ENCODE assay signal across 8 mouse cellular contexts in the genomic region with DNA sequence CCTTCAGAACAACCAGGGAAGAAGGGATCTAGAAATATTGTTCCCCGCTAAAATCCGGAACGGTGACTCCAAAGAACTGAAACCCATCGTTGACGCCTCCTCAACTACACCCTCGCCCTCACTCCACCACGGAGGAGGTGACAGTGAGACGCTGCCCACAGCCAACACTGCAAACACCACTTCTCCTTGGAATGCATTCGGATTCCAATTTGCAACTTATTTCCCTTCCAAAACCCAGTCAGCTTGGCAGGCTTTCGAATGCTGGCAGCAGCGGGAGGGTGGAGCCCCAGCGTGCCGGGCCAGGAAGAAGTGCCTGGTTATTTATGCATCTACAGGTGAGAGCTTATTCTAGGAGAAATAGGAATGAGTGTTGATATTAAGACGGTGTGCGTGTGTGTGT.
A peak's percentile ranks its signal among the peaks of the same experiment; 100 is the strongest.
DNase-seq lines count a peak whose midpoint lies in the region; ATAC-seq and TF ChIP-seq lines count a peak whose summit lies in the region.

No protein-coding gene starts in this region.

- H3K4me1 ChIP-seq in forebrain, embryonic 16.5 days (replicated peaks; ENCODE audit: control insufficient read depth, insufficient read depth, low read length) = peaks cover 11% of the 10 kb centered on the region
- H3K4me1 ChIP-seq in forebrain, embryonic 10.5 days = no peaks in the 10 kb centered on the region
- H3K4me1 ChIP-seq in hindbrain, embryonic 12.5 days = 0 out of 2 replicates have a peak, but pooled peaks cover 7% of the 10 kb centered on the region

- H3K27me3 ChIP-seq in forebrain, embryonic 16.5 days (replicated peaks; ENCODE audit: control insufficient read depth, insufficient read depth, low read length) = no peaks in the 10 kb centered on the region
- no peaks in the 10 kb centered on the region for H3K27me3 ChIP-seq in forebrain, embryonic 10.5 days (ENCODE audit: poor library complexity, severe bottlenecking)
- H3K27me3 ChIP-seq in hindbrain, embryonic 12.5 days = no peaks in the 10 kb centered on the region

- 0 out of 2 replicates have a peak, but pooled peaks have one; percentile 23 for ATAC-seq in forebrain, embryonic 16.5 days
- no peak for ATAC-seq in hindbrain, embryonic 12.5 days (ENCODE audit: low FRiP score)

- no peak overlapping the region for H3K27ac ChIP-seq in forebrain, embryonic 16.5 days (ENCODE audit: low read length)
- no peak overlapping the region for H3K27ac ChIP-seq in forebrain, embryonic 10.5 days
- H3K27ac ChIP-seq in hindbrain, embryonic 12.5 days = no peak overlapping the region

- H3K4me3 ChIP-seq in forebrain, embryonic 16.5 days (replicated peaks; ENCODE audit: low read length) = no peak overlapping the region
- no peak overlapping the region for H3K4me3 ChIP-seq in forebrain, embryonic 10.5 days
- no peak overlapping the region for H3K4me3 ChIP-seq in hindbrain, embryonic 12.5 days

- no peak overlapping the region for H3K4me2 ChIP-seq in forebrain, embryonic 16.5 days (ENCODE audit: low read length)
- H3K4me2 ChIP-seq in hindbrain, embryonic 12.5 days (replicated peaks) = no peak overlapping the region

- no peak for DNase-seq in forebrain, embryonic 10.5 days (ENCODE audit: extremely low spot score, low spot score)
- DNase-seq in brain, embryonic 14.5 days (ENCODE audit: low read depth) = peak; percentile 77
- DNase-seq in layer of hippocampus, adult 8-10 months (ENCODE audit: low spot score in 2 of 2) = peak; percentile 22 to 57
- DNase-seq in lung, postnatal 25 days (ENCODE audit: low spot score) = peak; percentile 13
- no peak for DNase-seq in thymus, postnatal 10 days (ENCODE audit: low spot score in 2 of 2)
- DNase-seq in retina, postnatal 1 day = no peak

- 44% methylated on average over 15 of the region's 15 CpGs for WGBS in forebrain, embryonic 16.5 days
- 90% methylated on average over 15 of the region's 15 CpGs for WGBS in forebrain, embryonic 10.5 days
- WGBS in hindbrain, embryonic 12.5 days = 90% methylated on average over 15 of the region's 15 CpGs

- TF ChIP-seq POLR2A in brain, embryonic 14.5 days (IDR thresholded peaks at IDR 0.05; ENCODE audit: borderline replicate concordance, extremely low read depth, insufficient read depth, insufficient read length, poor library complexity, severe bottlenecking) = no peak

- H3K36me3 ChIP-seq in forebrain, embryonic 16.5 days (ENCODE audit: control insufficient read depth, insufficient read depth) = no peaks in the 10 kb centered on the region
- no peaks in the 10 kb centered on the region for H3K36me3 ChIP-seq in forebrain, embryonic 10.5 days (replicated peaks)
- no peaks in the 10 kb centered on the region for H3K36me3 ChIP-seq in hindbrain, embryonic 12.5 days

- H3K9me3 ChIP-seq in forebrain, embryonic 16.5 days (ENCODE audit: control insufficient read depth, low read length) = no peaks in the 10 kb centered on the region
- H3K9me3 ChIP-seq in forebrain, embryonic 10.5 days = no peaks in the 10 kb centered on the region
- no peaks in the 10 kb centered on the region for H3K9me3 ChIP-seq in hindbrain, embryonic 12.5 days (replicated peaks)

- no peak overlapping the region for H3K9ac ChIP-seq in forebrain, embryonic 16.5 days (replicated peaks; ENCODE audit: low read depth, low read length)
- H3K9ac ChIP-seq in hindbrain, embryonic 12.5 days = no peak overlapping the region

- no peak for TF ChIP-seq CTCF in brain, embryonic 14.5 days (IDR thresholded peaks at IDR 0.05; ENCODE audit: borderline replicate concordance, extremely low read depth, insufficient read depth, insufficient read length)

Comparison
In these comparisons a context has a peak if more than half of its experiments do, and no peak if none do; other contexts are left out.
1. DNase-seq: peak in brain, embryonic 14.5 days (single experiment), layer of hippocampus, adult 8-10 months (2 of 2) and lung, postnatal 25 days (single experiment); none in forebrain, embryonic 10.5 days (single experiment), thymus, postnatal 10 days (0 of 2) and retina, postnatal 1 day (single experiment).